Mouse (Mus musculus): ENCODE data around the gene Olfr1051. TPM values are rescaled to one million over a fixed set of nuclear protein-coding genes. Genes with fewer than 3 reads are reported as not detected.

Olfr1051 gene
- total RNA-seq (2023) = not detected

DNA sequence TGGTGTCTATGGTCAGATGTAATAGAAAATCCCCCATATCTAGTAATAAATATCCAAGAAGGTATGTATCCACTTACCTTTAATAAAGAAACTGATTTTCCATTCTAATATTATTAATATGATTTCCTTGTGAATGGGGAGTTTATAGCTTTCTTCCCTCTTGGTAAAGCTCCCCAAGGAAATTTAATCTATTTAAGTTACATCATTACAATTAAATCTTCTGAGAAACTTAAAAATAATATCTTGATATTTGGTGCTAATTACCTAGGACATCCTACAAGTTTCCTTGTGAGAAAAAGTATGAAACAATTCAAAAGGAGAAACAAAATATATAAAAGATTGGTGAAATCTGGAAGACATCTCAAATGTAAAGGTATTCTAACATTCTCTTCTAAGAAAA is at the start of gene Olfr1051:
Gene Olfr1051 (minus strand): TSS at position 101 of the 400 bp plus-strand sequence.

DNA sequence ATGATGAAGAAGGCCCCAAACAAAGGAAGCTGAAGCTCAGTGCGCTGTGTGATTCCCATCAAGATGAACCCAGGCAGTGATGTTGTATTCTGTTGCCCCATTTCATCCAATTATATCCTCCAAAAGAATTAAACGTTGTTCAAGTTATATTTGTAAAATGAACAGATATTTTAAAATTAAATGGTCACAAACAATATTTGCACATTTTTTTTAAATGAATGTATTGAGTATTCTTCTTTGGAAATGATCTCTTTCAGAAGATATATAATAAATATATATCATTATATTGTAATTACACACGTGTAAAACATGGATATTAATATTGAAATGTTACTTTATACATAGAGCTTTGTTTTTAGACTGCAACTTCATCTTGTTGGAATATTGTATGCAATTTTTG is 36.3 kb upstream of the Olfr1051 start, which contains the start of gene Olfr1053:
Gene Olfr1053 (minus strand): TSS at position 101 of the 400 bp plus-strand sequence.

DNA sequence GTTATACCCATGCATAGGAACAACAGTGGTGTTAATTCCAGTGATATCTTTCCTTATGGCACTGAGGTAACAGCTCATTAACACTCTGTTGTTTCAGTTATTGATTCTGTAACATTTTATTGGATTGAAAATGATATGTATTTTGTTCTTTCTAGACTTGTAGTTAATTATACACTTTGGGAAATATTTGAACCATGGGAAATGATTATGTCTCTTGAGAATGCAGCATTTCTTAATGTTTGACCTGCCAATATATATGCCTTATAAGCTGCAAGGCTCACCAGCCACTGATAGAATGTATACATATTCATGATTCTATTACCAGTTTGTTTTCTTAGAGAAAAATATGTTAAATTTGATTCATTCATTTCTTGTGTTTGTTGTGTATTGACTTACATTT is 13.3 kb upstream of the Olfr1051 start, which contains the start of gene Olfr1052:
Gene Olfr1052 (plus strand): TSS at position 301 of the 400 bp plus-strand sequence.

DNA sequence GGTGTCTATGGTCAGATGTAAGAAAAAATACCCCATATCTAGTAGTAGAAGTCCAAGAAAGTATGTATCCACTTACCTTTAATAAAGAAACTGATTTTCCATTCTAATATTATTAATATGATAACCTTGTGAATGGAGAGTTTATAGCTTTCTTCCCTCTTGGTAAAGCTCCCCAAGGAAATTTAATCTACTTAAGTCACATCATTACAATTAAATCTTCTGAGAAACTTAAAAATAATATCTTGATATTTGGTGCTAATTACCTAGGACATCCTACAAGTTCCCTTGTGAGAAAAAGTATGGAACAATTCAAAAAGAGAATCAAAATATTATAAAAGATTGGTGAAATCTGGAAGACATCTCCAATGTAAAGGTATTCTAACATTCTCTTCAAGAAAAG is 20.7 kb downstream of the Olfr1051 start, which contains the start of gene Olfr1049:
Gene Olfr1049 (minus strand): TSS at position 101 of the 400 bp plus-strand sequence.

DNA sequence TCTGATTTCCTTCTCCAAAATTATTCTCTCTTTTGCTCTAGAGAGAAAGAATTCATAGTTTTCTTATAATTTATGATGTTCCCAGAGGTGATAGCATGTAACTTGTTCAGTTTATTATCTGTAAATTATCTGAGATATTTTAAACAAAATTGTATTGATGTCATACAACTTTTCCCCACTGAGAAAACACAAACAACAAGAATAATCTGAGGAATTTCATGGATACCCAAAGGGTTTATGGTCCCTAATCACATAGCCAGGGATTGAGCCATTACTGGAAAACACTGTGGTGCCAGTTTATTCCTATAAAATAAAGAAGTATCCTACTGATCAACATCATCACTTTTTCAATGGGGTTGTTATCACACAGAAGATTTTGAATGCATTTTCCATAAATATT is 38.7 kb downstream of the Olfr1051 start, which contains the start of gene Olfr1048:
Gene Olfr1048 (minus strand): TSS at position 101 of the 400 bp plus-strand sequence.

DNA sequence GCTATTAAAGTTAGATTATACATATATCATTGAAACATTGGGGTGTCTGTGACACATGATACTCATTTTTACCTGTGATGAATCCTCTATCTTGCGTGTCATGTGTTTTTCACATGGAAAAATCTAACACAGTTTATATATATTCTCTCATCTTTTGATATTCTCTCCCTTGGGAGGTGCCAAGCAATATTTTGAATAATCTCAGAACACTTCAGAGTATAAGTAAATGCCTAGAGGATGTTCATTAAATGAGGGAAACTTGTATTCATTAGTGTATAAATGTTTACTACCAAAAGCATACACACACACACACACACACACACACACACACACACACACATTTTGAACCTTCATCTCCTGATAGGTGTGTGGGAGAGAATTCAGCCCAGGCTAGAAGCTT is 47.6 kb downstream of the Olfr1051 start, which contains the start of gene Olfr1047:
Gene Olfr1047 (minus strand): TSS at position 101 of the 400 bp plus-strand sequence.

Other genes starting within 250 kb of the Olfr1051 start
- gene Olfr1034, start 233.2 kb downstream of the Olfr1051 start, total RNA-seq (2023) = not detected
- gene Olfr1036, start 205.1 kb downstream of the Olfr1051 start, total RNA-seq (2023) = not detected
- not detected for gene Olfr1037, start 191.7 kb downstream of the Olfr1051 start, total RNA-seq (2023)
- gene Olfr1039, start 143.2 kb downstream of the Olfr1051 start, total RNA-seq (2023) = not detected
- not detected for gene Olfr1040, start 132.4 kb downstream of the Olfr1051 start, total RNA-seq (2023)
- not detected for gene Olfr1042, start 117.2 kb downstream of the Olfr1051 start, total RNA-seq (2023)
- gene Olfr1043, start 111.6 kb downstream of the Olfr1051 start, total RNA-seq (2023) = not detected
- not detected for gene Olfr1044, start 101.3 kb downstream of the Olfr1051 start, total RNA-seq (2023)
- not detected for gene Olfr52, start 93.4 kb downstream of the Olfr1051 start, total RNA-seq (2023)
- not detected for gene Olfr1045, start 76.1 kb downstream of the Olfr1051 start, total RNA-seq (2023)
- not detected for gene Olfr1046, start 59.8 kb downstream of the Olfr1051 start, total RNA-seq (2023)
- gene Olfr1047, start 47.7 kb downstream of the Olfr1051 start, total RNA-seq (2023) = not detected
- gene Olfr1048, start 38.8 kb downstream of the Olfr1051 start, total RNA-seq (2023) = not detected
- gene Olfr1049, start 20.8 kb downstream of the Olfr1051 start, total RNA-seq (2023) = not detected
- gene Olfr1052, start 13.4 kb upstream of the Olfr1051 start, total RNA-seq (2023) = not detected
- not detected for gene Olfr1053, start 36.2 kb upstream of the Olfr1051 start, total RNA-seq (2023)
- gene Olfr1054, start 56.3 kb upstream of the Olfr1051 start, total RNA-seq (2023) = not detected
- gene Olfr1055, start 71.2 kb upstream of the Olfr1051 start, total RNA-seq (2023) = not detected
- gene Olfr1056, start 83.4 kb upstream of the Olfr1051 start, total RNA-seq (2023) = not detected
- not detected for gene Olfr1057, start 99.3 kb upstream of the Olfr1051 start, total RNA-seq (2023)
- gene Olfr1058, start 109.5 kb upstream of the Olfr1051 start, total RNA-seq (2023) = not detected
- gene Olfr1061, start 135.0 kb upstream of the Olfr1051 start, total RNA-seq (2023) = not detected
- gene Olfr1062, start 147.7 kb upstream of the Olfr1051 start, total RNA-seq (2023) = not detected
- not detected for gene Olfr1065, start 171.5 kb upstream of the Olfr1051 start, total RNA-seq (2023)
- gene Olfr1066, start 177.2 kb upstream of the Olfr1051 start, total RNA-seq (2023) = not detected
- not detected for gene Olfr228, start 208.3 kb upstream of the Olfr1051 start, total RNA-seq (2023)
- gene Olfr1076, start 229.4 kb upstream of the Olfr1051 start, total RNA-seq (2023) = not detected